Mouse (Mus musculus): ENCODE measurements around the gene Tspan4. TPM values are rescaled to one million over a fixed set of nuclear protein-coding genes. Genes with fewer than 3 reads are reported as not detected.
A peak's percentile ranks its signal among the peaks of the same experiment; 100 is the strongest.

Gene Tspan4
- polyA plus RNA-seq, 1 experiment from 2014 or later, result 39.7 TPM

GRCm38 (mm10) chr7:141540312-141541081 lies 65.5 kb downstream of the Tspan4 start:
- no peaks in the 10 kb centered on the region for H3K27me3 ChIP-seq (replicated peaks; ENCODE audit: control insufficient read depth, insufficient read depth, low read length)
- H3K27ac ChIP-seq (ENCODE audit: low read depth, low read length), result peak overlapping the region; percentile 80; the same call in 1 of the 2 replicates
- peak overlapping the region; percentile 77 for H3K4me2 ChIP-seq (replicated peaks; ENCODE audit: low read depth)
- no peak for TF ChIP-seq CTCF (IDR thresholded peaks at IDR 0.05; ENCODE audit: low read depth)
- 48% methylated on average over 13 of the region's 13 CpGs for WGBS
- ATAC-seq, result no peak
- no peaks in the 10 kb centered on the region for H3K9me3 ChIP-seq (ENCODE audit: control insufficient read depth)
- peaks cover 10% of the 10 kb centered on the region; the same call in 1 of the 2 replicates for H3K4me1 ChIP-seq (replicated peaks; ENCODE audit: control insufficient read depth, insufficient read depth, low read length)
- H3K9ac ChIP-seq (ENCODE audit: low read depth, low read length), result no peak overlapping the region
- no peaks in the 10 kb centered on the region for H3K36me3 ChIP-seq (ENCODE audit: control insufficient read depth, insufficient read depth)
- H3K4me3 ChIP-seq (ENCODE audit: low read depth, low read length), result peak overlapping the region; percentile 75

GRCm38 (mm10) chr7:141541681-141542080 lies 66.6 kb downstream of the Tspan4 start:
- WGBS, result 81% methylated on average over 4 of the region's 4 CpGs
- TF ChIP-seq CTCF (IDR thresholded peaks at IDR 0.05; ENCODE audit: low read depth), result no peak
- Histone ChIP-seq H3K4me1 (replicated peaks; ENCODE audit: control insufficient read depth, insufficient read depth, low read length) (peaks cover 6% of the 10 kb centered on the region; the same call in 1 of the 2 replicates), H3K9ac (ENCODE audit: low read depth, low read length) (no peak overlapping the region), H3K4me3 (ENCODE audit: low read depth, low read length) (no peak overlapping the region), H3K36me3 (ENCODE audit: control insufficient read depth, insufficient read depth) (no peaks in the 10 kb centered on the region), H3K4me2 (replicated peaks; ENCODE audit: low read depth) (no peak overlapping the region), H3K27me3 (replicated peaks; ENCODE audit: control insufficient read depth, insufficient read depth, low read length) (no peaks in the 10 kb centered on the region), H3K27ac (ENCODE audit: low read depth, low read length) (no peak overlapping the region), H3K9me3 (ENCODE audit: control insufficient read depth) (no peaks in the 10 kb centered on the region)
- no peak for ATAC-seq

GRCm38 (mm10) chr7:141542588-141542987 lies 67.5 kb downstream of the Tspan4 start:
- H3K4me3 ChIP-seq (ENCODE audit: low read depth, low read length), result no peak overlapping the region
- WGBS, result 67% methylated on average over 2 of the region's 2 CpGs
- TF ChIP-seq CTCF (IDR thresholded peaks at IDR 0.05; ENCODE audit: low read depth), result no peak
- H3K27ac ChIP-seq (ENCODE audit: low read depth, low read length), result no peak overlapping the region
- no peak overlapping the region for H3K9ac ChIP-seq (ENCODE audit: low read depth, low read length)
- H3K4me1 ChIP-seq (replicated peaks; ENCODE audit: control insufficient read depth, insufficient read depth, low read length), result peaks cover 6% of the 10 kb centered on the region; the same call in 1 of the 2 replicates
- no peak for ATAC-seq
- H3K27me3 ChIP-seq (replicated peaks; ENCODE audit: control insufficient read depth, insufficient read depth, low read length), result no peaks in the 10 kb centered on the region
- H3K9me3 ChIP-seq (ENCODE audit: control insufficient read depth), result no peaks in the 10 kb centered on the region
- no peaks in the 10 kb centered on the region for H3K36me3 ChIP-seq (ENCODE audit: control insufficient read depth, insufficient read depth)
- no peak overlapping the region for H3K4me2 ChIP-seq (replicated peaks; ENCODE audit: low read depth)

Other genes with a start within 250 kb of the Tspan4 start
- 24.7 and 27.8 TPM in 2 replicates for gene Phrf1, start 246.5 kb upstream of the Tspan4 start, polyA plus RNA-seq (2015; fragmentation: Nextera tagmentation; extraction: Ambion mirVana)
- gene Irf7, start 208.8 kb upstream of the Tspan4 start, polyA plus RNA-seq (2015; fragmentation: Nextera tagmentation; extraction: Ambion mirVana), result 120 and 124 TPM in 2 replicates
- 914 and 971 TPM in 2 replicates for gene Cdhr5, start 198.5 kb upstream of the Tspan4 start, polyA plus RNA-seq (2015; fragmentation: Nextera tagmentation; extraction: Ambion mirVana)
- 348 and 368 TPM in 2 replicates for gene Sct, start 196.1 kb upstream of the Tspan4 start, polyA plus RNA-seq (2015; fragmentation: Nextera tagmentation; extraction: Ambion mirVana)
- gene Drd4, start 183.2 kb upstream of the Tspan4 start, polyA plus RNA-seq (2015; fragmentation: Nextera tagmentation; extraction: Ambion mirVana), result 0.33 and 0.38 TPM in 2 replicates
- 52.8 and 55.7 TPM in 2 replicates for gene Deaf1, start 147.6 kb upstream of the Tspan4 start, polyA plus RNA-seq (2015; fragmentation: Nextera tagmentation; extraction: Ambion mirVana)
- 21.8 and 23.3 TPM in 2 replicates for gene Tmem80, start 147.5 kb upstream of the Tspan4 start, polyA plus RNA-seq (2015; fragmentation: Nextera tagmentation; extraction: Ambion mirVana)
- 234 and 248 TPM in 2 replicates for gene Eps8l2, start 136.4 kb upstream of the Tspan4 start, polyA plus RNA-seq (2015; fragmentation: Nextera tagmentation; extraction: Ambion mirVana)
- 706 and 711 TPM in 2 replicates for gene Taldo1, start 83.0 kb upstream of the Tspan4 start, polyA plus RNA-seq (2015; fragmentation: Nextera tagmentation; extraction: Ambion mirVana)
- 34.3 and 37.1 TPM in 2 replicates for gene Gatd1, start 61.1 kb upstream of the Tspan4 start, polyA plus RNA-seq (2015; fragmentation: Nextera tagmentation; extraction: Ambion mirVana)
- gene Cend1, start 45.7 kb upstream of the Tspan4 start, polyA plus RNA-seq (2015; fragmentation: Nextera tagmentation; extraction: Ambion mirVana), result 2.7 and 3.3 TPM in 2 replicates
- 65.8 and 67.7 TPM in 2 replicates for gene Slc25a22, start 37.3 kb upstream of the Tspan4 start, polyA plus RNA-seq (2015; fragmentation: Nextera tagmentation; extraction: Ambion mirVana)
- 1.4 and 1.6 TPM in 2 replicates for gene Pidd1, start 31.2 kb upstream of the Tspan4 start, polyA plus RNA-seq (2015; fragmentation: Nextera tagmentation; extraction: Ambion mirVana)
- gene Rplp2, start 27.9 kb upstream of the Tspan4 start, polyA plus RNA-seq (2015; fragmentation: Nextera tagmentation; extraction: Ambion mirVana), result 968 and 992 TPM in 2 replicates
- 75.5 and 79.4 TPM in 2 replicates for gene Pnpla2, start 20.0 kb upstream of the Tspan4 start, polyA plus RNA-seq (2015; fragmentation: Nextera tagmentation; extraction: Ambion mirVana)
- gene Cracr2b, start 14.1 kb upstream of the Tspan4 start, polyA plus RNA-seq (2015; fragmentation: Nextera tagmentation; extraction: Ambion mirVana), result 12.6 and 12.7 TPM in 2 replicates
- 27.6 and 29.3 TPM in 2 replicates for gene Cd151, start 7.8 kb upstream of the Tspan4 start, polyA plus RNA-seq (2015; fragmentation: Nextera tagmentation; extraction: Ambion mirVana)
- gene Polr2l, start 108 bp upstream of the Tspan4 start, polyA plus RNA-seq (2015; fragmentation: Nextera tagmentation; extraction: Ambion mirVana), result 36.8 and 37.9 TPM in 2 replicates
- gene Chid1, start 64.6 kb downstream of the Tspan4 start, polyA plus RNA-seq (2015; fragmentation: Nextera tagmentation; extraction: Ambion mirVana), result 20.5 and 23.8 TPM in 2 replicates
- 69.7 and 76.6 TPM in 2 replicates for gene Ap2a2, start 86.9 kb downstream of the Tspan4 start, polyA plus RNA-seq (2015; fragmentation: Nextera tagmentation; extraction: Ambion mirVana)
- 8.9 and 9.8 TPM in 2 replicates for gene Muc6, start 180.1 kb downstream of the Tspan4 start, polyA plus RNA-seq (2015; fragmentation: Nextera tagmentation; extraction: Ambion mirVana)
- gene Muc2, start 215.1 kb downstream of the Tspan4 start, polyA plus RNA-seq (2015; fragmentation: Nextera tagmentation; extraction: Ambion mirVana), result 167 and 175 TPM in 2 replicates